Mouse (Mus musculus): ENCODE results near the gene Ccdc155.

DNA sequence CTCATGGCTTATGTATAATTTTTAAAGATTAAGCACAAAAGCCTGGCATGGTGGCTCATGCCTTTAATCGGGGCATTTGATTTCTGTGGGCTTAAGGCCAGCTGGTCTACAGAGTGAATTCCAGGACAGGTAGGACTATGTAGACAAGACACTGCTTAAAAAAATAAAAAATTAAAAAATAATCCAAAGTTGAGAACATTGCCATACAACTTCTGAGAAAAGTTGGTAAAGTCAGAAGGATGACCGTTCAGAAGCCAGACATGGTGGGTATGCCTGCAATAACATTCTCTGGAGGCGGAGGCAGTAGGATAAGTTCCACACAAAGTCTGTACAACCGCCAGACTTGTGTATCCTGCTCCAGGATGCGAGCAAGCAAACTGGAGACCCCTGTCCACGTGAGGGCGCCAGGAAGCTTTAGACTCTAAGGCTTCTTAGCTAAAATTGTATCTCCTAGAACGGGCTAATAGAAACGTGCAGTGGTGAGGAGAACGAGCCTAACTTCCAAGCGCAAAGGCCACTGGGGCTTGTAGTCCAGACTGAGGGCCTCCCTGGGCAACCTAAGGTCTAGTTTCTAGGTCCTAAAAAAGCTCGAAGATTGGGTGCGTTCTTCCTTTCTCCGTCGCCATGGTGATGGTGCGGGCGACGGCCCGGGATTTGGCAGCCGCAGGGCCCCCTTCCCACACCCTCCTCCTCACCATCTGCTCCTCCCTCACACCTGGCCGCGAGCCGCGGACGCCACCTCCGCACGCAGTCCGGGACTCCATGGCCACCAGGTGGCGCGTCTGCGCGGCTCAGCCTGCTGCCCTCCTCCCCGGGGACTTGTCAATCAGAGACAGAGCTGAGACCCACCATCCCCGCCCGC, 42.8 kb downstream of the Ccdc155 start:
- TF ChIP-seq CTCF (IDR thresholded peaks at IDR 0.05; ENCODE audit: extremely low read depth, insufficient read depth, insufficient read length, insufficient replicate concordance) = peak; percentile 95
- TF ChIP-seq POLR2A (IDR thresholded peaks at IDR 0.05; ENCODE audit: low read depth, low read length) = no peak

Measured in spleen, adult 2 months (tissue).